Comparison of ENCODE assay signal across 8 mouse cellular contexts in the genomic region with DNA sequence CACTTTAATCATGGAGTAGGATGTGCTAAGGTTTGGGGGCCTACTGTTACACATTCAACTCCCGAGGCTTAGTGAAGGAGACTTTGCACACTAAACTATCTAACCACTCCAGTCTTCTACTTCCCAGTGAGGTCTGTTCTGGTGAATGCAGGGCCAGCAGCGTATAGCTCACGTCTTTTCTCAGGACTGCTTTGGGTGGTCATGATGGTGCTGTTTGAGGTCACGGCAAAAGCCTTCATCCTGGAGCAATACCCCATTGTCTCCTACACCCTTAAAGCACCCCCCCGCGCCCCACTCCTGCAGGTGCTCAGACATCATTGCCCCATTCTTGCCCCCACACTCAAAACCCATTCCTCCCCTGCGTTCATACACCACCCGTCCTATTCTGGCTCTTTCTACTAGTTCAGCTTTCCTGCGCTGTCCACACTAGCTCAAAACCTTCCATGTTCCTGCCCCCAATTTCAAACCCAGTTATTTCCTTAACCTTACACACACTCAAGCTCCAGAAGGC. TPM values are rescaled to one million over a fixed set of nuclear protein-coding genes. Genes with fewer than 3 reads are reported as not detected.
DNase-seq lines count a peak whose midpoint lies in the region; ATAC-seq and TF ChIP-seq lines count a peak whose summit lies in the region.

No protein-coding gene starts in this region.

- peak overlapping the region; percentile 70 for H3K4me2 ChIP-seq in kidney, embryonic 15.5 days
- H3K4me2 ChIP-seq in midbrain, embryonic 13.5 days (replicated peaks), result peak overlapping the region; percentile 83

- no peak for DNase-seq in kidney, postnatal 14 days
- DNase-seq in hindbrain, embryonic 10.5 days (ENCODE audit: low spot score), result no peak
- no peak for DNase-seq in left cerebral cortex, adult 11 months (ENCODE audit: low spot score)
- DNase-seq in adrenal gland, adult 8-10 months, result no peak
- no peak for DNase-seq in frontal cortex, postnatal 36 days (ENCODE audit: low spot score in 2 of 2)

- no peak for TF ChIP-seq CTCF in cortical plate, adult 2 months (IDR thresholded peaks at IDR 0.05; ENCODE audit: extremely low read depth, insufficient read depth, low read length)

- 14% methylated on average over 9 of the region's 9 CpGs for WGBS in kidney, embryonic 15.5 days
- WGBS in hindbrain, embryonic 10.5 days, result 25% methylated on average over 9 of the region's 9 CpGs
- WGBS in midbrain, embryonic 13.5 days, result 22% methylated on average over 9 of the region's 9 CpGs

- peak overlapping the region; percentile 56; the same call in 1 of the 2 replicates for H3K9ac ChIP-seq in kidney, embryonic 15.5 days
- peak overlapping the region; percentile 41; the same call in 1 of the 2 replicates for H3K9ac ChIP-seq in midbrain, embryonic 13.5 days (replicated peaks)

- H3K27me3 ChIP-seq in kidney, embryonic 15.5 days, result no peaks in the 10 kb centered on the region
- H3K27me3 ChIP-seq in hindbrain, embryonic 10.5 days (ENCODE audit: insufficient read depth, poor library complexity, severe bottlenecking), result peaks cover 6% of the 10 kb centered on the region; the same call in 1 of the 2 replicates
- no peaks in the 10 kb centered on the region for H3K27me3 ChIP-seq in midbrain, embryonic 13.5 days

- peak overlapping the region; percentile 78 for H3K4me3 ChIP-seq in kidney, embryonic 15.5 days (replicated peaks)
- H3K4me3 ChIP-seq in cortical plate, adult 2 months (ENCODE audit: insufficient read depth, low read length), result peak overlapping the region; percentile 89
- peak overlapping the region; percentile 85 for H3K4me3 ChIP-seq in hindbrain, embryonic 10.5 days
- peak overlapping the region; percentile 73 for H3K4me3 ChIP-seq in midbrain, embryonic 13.5 days (replicated peaks)

- no peak; the same call in none of the 2 replicates for ATAC-seq in kidney, embryonic 15.5 days (replicated peaks; ENCODE audit: low FRiP score)
- peak; percentile 65 for ATAC-seq in midbrain, embryonic 13.5 days

- H3K27ac ChIP-seq in kidney, embryonic 15.5 days, result 0 out of 2 replicates have a peak overlapping the region, but pooled peaks have one; percentile 42
- H3K27ac ChIP-seq in cortical plate, adult 2 months (ENCODE audit: insufficient read depth, low read length), result no peak overlapping the region
- H3K27ac ChIP-seq in hindbrain, embryonic 10.5 days, result peak overlapping the region; percentile 88
- H3K27ac ChIP-seq in midbrain, embryonic 13.5 days, result peak overlapping the region; percentile 60; the same call in 1 of the 2 replicates

- no peaks in the 10 kb centered on the region for H3K9me3 ChIP-seq in kidney, embryonic 15.5 days (replicated peaks)
- no peaks in the 10 kb centered on the region for H3K9me3 ChIP-seq in hindbrain, embryonic 10.5 days
- no peaks in the 10 kb centered on the region for H3K9me3 ChIP-seq in midbrain, embryonic 13.5 days

- H3K36me3 ChIP-seq in kidney, embryonic 15.5 days, result 0 out of 2 replicates have a peak, but pooled peaks cover 9% of the 10 kb centered on the region
- peaks cover 21% of the 10 kb centered on the region for H3K36me3 ChIP-seq in hindbrain, embryonic 10.5 days
- H3K36me3 ChIP-seq in midbrain, embryonic 13.5 days, result peaks cover 12% of the 10 kb centered on the region

- TF ChIP-seq POLR2A in cortical plate, adult 2 months (IDR thresholded peaks at IDR 0.05; ENCODE audit: extremely low read depth, insufficient read depth, low read length), result no peak

- peaks cover 14% of the 10 kb centered on the region for H3K4me1 ChIP-seq in kidney, embryonic 15.5 days
- H3K4me1 ChIP-seq in cortical plate, adult 2 months (ENCODE audit: control insufficient read depth, insufficient read depth, low read length), result peaks cover 4% of the 10 kb centered on the region
- H3K4me1 ChIP-seq in hindbrain, embryonic 10.5 days (replicated peaks), result peaks cover 22% of the 10 kb centered on the region
- peaks cover 22% of the 10 kb centered on the region for H3K4me1 ChIP-seq in midbrain, embryonic 13.5 days (replicated peaks)

RNA-seq across cellular contexts. Expression of a gene that starts 0.5 kb away (rescaled TPM):
- polyA plus RNA-seq in kidney, embryonic 15.5 days (2015; fragmentation: Nextera tagmentation; extraction: Ambion mirVana), result 33.9 and 37.4 TPM in 2 replicates
- 53.8 and 64.2 TPM in 2 replicates for polyA plus RNA-seq in cortical plate, adult 2 months (2012; rRNA removed)
- polyA plus RNA-seq in hindbrain, embryonic 10.5 days (2016; fragmentation: Nextera tagmentation; extraction: Ambion mirVana), result 59.0 and 61.8 TPM in 2 replicates
- 56.2 and 56.3 TPM in 2 replicates for polyA plus RNA-seq in midbrain, embryonic 13.5 days (2015; fragmentation: Nextera tagmentation; extraction: Ambion mirVana)
- 10 to 100 TPM; 44.5 to 48.1 (median 46.8) TPM for total RNA-seq in adrenal gland, adult 8-10 months (2022)

RNA-seq across cellular contexts. Expression of a gene that starts 16.6 kb away (rescaled TPM):
- polyA plus RNA-seq in kidney, embryonic 15.5 days (2015; fragmentation: Nextera tagmentation; extraction: Ambion mirVana), result 2.6 and 2.7 TPM in 2 replicates
- 47.9 and 50.4 TPM in 2 replicates for polyA plus RNA-seq in cortical plate, adult 2 months (2012; rRNA removed)
- polyA plus RNA-seq in hindbrain, embryonic 10.5 days (2016; fragmentation: Nextera tagmentation; extraction: Ambion mirVana), result 2.0 and 2.8 TPM in 2 replicates
- 3.8 and 4.4 TPM in 2 replicates for polyA plus RNA-seq in midbrain, embryonic 13.5 days (2015; fragmentation: Nextera tagmentation; extraction: Ambion mirVana)
- total RNA-seq in adrenal gland, adult 8-10 months (2022), result 1 to 10 TPM; 5.6 to 8.9 (median 6.3) TPM

RNA-seq across cellular contexts. Expression of a gene that starts 30.1 kb away (rescaled TPM):
- polyA plus RNA-seq in kidney, embryonic 15.5 days (2015; fragmentation: Nextera tagmentation; extraction: Ambion mirVana), result 8.7 and 9.9 TPM in 2 replicates
- 38.1 and 41.0 TPM in 2 replicates for polyA plus RNA-seq in cortical plate, adult 2 months (2012; rRNA removed)
- 6.9 and 7.6 TPM in 2 replicates for polyA plus RNA-seq in hindbrain, embryonic 10.5 days (2016; fragmentation: Nextera tagmentation; extraction: Ambion mirVana)
- polyA plus RNA-seq in midbrain, embryonic 13.5 days (2015; fragmentation: Nextera tagmentation; extraction: Ambion mirVana), result 11.7 and 11.9 TPM in 2 replicates
- total RNA-seq in adrenal gland, adult 8-10 months (2022), result 10 to 100 TPM; 19.1 to 27.6 (median 21.9) TPM
